Mouse (Mus musculus) cerebellum, adult 2 months (tissue): Measurements from ENCODE around the gene Nod2. TPM values are rescaled to one million over a fixed set of nuclear protein-coding genes. Genes with fewer than 3 reads are reported as not detected.
"Not testable (repeated sequence)": the region's sequence is repeated elsewhere in the genome, so short reads cannot be mapped to it uniquely, and the experiment has no call there.

Source experiments
- DNase-seq, 2 experiments: peaks; one replicate each; pipeline ENCODE4 v3.0.0; 2021
- H3K27ac ChIP-seq: fragments of 200-500 bp; 2 replicates; pipeline ENCODE4 v1.5.1; 2012; ENCODE audit warnings: low read length, control low read depth, inconsistent platforms; ENCODE audit not compliant: insufficient read depth
- H3K27me3 ChIP-seq: fragments of 200-500 bp; 2 replicates; pipeline ENCODE4 v1.6.1; 2012; ENCODE audit warnings: inconsistent platforms, mild to moderate bottlenecking, low read length, moderate library complexity; ENCODE audit not compliant: control insufficient read depth, insufficient read depth
- H3K4me1 ChIP-seq: fragments of 200-500 bp; 2 replicates; pipeline ENCODE4 v1.6.1; 2011; ENCODE audit warnings: low read length; ENCODE audit not compliant: control insufficient read depth, insufficient read depth
- H3K4me3 ChIP-seq: fragments of 200-500 bp; replicated peaks from 2 replicates; pipeline ENCODE3; 2011; ENCODE audit warnings: mild to moderate bottlenecking, low read depth, low read length, control low read depth; ENCODE audit not compliant: insufficient read depth
- CTCF ChIP-seq: fragments of 200-500 bp; IDR thresholded peaks from 2 replicates; pipeline ENCODE4 v1.5.1; 2011; ENCODE audit warnings: low read depth, mild to moderate bottlenecking, control low read depth, low read length, moderate library complexity, borderline replicate concordance; ENCODE audit not compliant: insufficient read depth
- POLR2A ChIP-seq: fragments of 200-500 bp; IDR thresholded peaks from 2 replicates; pipeline ENCODE4 v1.6.1; 2011; ENCODE audit warnings: low read length, control low read depth, borderline replicate concordance; ENCODE audit not compliant: insufficient read depth
- WGBS: fragments of 180-500 bp; shearing (Covaris S2); methylation state at CpG from one replicate; pipeline ENCODE4 v1.1.7; 2018; 5-methylcytosine and 5-hydroxymethylcytosine counted together
- polyA plus RNA-seq: library from polyadenylated mRNA; depleted of rRNA; stranded (reverse); fragments of >200 nt; gene quantifications from 2 replicates; pipeline ENCODE4 v1.2.3, GENCODE M21; 2012

Nod2 gene
- polyA plus RNA-seq, 1 experiment = 0.28 TPM

DNA sequence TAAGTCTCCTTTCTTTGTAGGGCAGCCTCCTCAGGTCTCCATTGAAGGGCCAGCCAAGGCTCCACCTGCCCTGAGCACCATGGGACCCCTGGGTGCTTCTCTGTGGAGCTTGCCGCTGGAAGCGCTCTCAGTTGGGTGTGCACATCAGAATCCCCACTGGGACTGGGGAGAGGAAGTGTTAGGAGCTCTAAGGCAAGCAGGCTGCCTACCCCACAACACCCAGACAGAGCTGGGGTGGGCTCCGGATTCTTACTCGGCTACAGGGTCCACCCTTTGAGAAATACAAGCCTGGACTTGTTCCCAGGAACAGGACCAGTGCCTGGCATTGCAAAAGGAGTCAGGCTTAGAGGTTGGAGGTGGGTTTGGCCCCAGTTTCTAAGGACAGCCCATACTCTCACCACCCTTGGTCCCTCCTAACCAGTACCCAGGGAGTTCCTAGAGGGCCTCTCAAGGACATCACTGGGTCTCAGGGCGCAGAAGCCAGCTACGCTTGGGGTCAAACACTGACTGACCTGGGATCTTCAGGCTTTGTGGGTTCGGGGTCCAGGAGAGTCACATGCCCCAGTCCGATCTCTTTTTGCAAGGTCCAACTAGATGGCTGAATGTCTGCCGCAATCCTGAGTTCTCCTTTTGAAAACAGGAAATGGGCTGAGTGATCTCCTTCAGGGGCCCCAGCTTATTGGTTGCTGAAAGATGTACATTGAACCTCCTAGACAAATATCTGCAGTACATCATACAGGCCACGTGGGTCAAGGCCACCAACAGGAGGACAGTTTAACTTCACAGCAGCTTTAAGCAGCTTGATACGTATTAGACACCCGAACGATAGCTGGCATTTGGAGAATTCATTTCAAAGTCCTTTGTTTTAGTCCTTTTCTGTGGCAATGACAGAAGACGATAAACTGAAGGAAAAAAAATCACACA, 11.4 kb upstream of the Nod2 start, which contains the start of gene Snx20:
Gene Snx20, minus strand, starts transcription at position 655 of the 924 bp plus-strand sequence.
- TF ChIP-seq POLR2A (no peak), CTCF (no peak)
- H3K27ac ChIP-seq = no peak within 1 kb of the TSS
- H3K27me3 ChIP-seq = no peaks in the 10 kb centered on the region
- no peaks in the 10 kb centered on the region for H3K4me1 ChIP-seq
- DNase-seq = no peak
- 85% methylated on average over 14 of the region's 14 CpGs for WGBS
- H3K4me3 ChIP-seq = no peak within 1 kb of the TSS

DNA sequence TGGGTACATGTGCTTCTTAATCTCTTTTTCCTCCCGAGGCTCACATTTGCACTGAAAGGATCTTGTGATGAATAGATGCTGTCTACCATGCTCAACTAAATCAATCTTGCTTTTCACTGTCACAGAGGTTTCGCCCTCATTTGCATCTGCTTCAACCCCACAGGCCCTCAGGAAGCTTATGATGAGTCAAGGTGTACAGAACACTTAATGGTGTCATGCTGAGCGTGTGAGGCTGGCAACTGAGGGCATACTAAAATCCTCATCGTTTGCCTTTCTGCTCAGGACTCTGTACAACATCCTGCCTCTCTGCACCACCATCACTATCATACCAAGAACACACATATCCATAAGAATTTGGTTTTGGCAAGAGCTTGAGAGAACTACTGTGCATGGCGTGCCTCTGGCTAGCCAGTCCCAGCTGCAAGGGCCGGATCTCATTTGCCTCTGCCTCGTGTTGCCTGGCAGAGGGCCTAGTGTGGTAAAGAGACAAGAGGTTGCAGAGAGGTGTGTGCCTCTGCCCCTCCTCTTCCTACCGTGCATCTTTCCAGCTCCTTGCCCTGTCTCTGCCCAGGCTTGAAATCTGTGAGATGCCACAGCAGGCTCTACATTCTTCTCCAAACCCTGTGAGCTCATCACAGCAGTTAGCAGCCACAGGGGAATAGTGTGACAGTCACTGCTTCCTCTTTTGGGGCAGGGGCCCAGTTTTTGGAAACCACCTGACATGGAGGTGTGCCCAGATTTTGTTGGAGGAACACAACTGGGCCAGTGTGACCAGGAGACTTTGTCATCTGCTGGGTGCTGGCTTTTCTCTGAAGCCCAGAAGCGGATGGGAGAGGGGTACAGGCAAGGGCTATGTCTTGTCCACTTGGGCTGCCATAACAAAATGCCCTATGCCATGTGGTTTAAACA, 9.8 kb upstream of the Nod2 start:
- no peaks in the 10 kb centered on the region for H3K4me1 ChIP-seq
- no peaks in the 10 kb centered on the region for H3K27me3 ChIP-seq
- H3K27ac ChIP-seq = no peak overlapping the region
- H3K4me3 ChIP-seq = no peak overlapping the region
- 60% methylated on average over 9 of the region's 9 CpGs for WGBS
- no peak for DNase-seq
- TF ChIP-seq POLR2A = no peak

- H3K4me3 ChIP-seq = no peak overlapping the region
- no peak overlapping the region for H3K27ac ChIP-seq
- TF ChIP-seq CTCF (no peak), POLR2A (no peak)
- 97% methylated on average over 3 of the region's 3 CpGs for WGBS
- no peaks in the 10 kb centered on the region for H3K27me3 ChIP-seq
- no peaks in the 10 kb centered on the region for H3K4me1 ChIP-seq
- DNase-seq = no peak
These were observed 8.2 kb upstream of the Nod2 start for GRCm38 (mm10) chr8:88638908-88639307.

- no peak overlapping the region for H3K27ac ChIP-seq
- no peak for DNase-seq
- no peaks in the 10 kb centered on the region for H3K4me1 ChIP-seq
- H3K4me3 ChIP-seq = no peak overlapping the region
- TF ChIP-seq POLR2A (no peak), CTCF (no peak)
- WGBS = 60% methylated on average over 5 of the region's 5 CpGs
- H3K27me3 ChIP-seq = no peaks in the 10 kb centered on the region
These were observed 4.2 kb upstream of the Nod2 start for GRCm38 (mm10) chr8:88642734-88643564.

DNA sequence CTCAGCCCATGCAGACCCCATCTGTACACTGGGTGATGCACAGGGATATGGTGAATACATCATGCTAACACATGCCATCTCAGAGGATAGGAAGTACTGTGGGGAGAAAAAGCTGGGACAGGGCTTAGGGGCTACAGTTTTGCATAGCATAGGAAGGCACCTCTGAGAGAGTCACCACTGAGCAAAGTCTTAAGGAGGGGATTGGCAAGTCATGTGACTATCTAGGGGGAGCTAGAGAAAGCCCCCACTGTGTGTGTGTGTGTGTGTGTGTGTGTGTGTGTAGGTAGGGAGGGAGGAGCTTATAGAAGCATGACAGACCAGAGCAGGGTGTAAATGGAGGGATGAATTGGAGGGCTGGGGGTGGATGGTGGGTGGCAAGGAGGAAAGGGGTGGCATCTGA, 1.2 kb downstream of the Nod2 start:
- TF ChIP-seq POLR2A = no peak
- no peak for TF ChIP-seq CTCF
- DNase-seq = no peak

GRCm38 (mm10) chr8:88650016-88650708, 3.0 kb downstream of the Nod2 start:
- TF ChIP-seq POLR2A = no peak
- no peak for TF ChIP-seq CTCF
- Histone ChIP-seq H3K27ac (no peak overlapping the region), H3K4me1 (no peaks in the 10 kb centered on the region), H3K27me3 (no peaks in the 10 kb centered on the region), H3K4me3 (no peak overlapping the region)
- no peak for DNase-seq
- 66% methylated on average over 6 of the region's 6 CpGs for WGBS

More for the DNA sequence above, 1.2 kb downstream of the Nod2 start:
- Histone ChIP-seq H3K27ac (no peak overlapping the region), H3K27me3 (no peaks in the 10 kb centered on the region), H3K4me1 (no peaks in the 10 kb centered on the region), H3K4me3 (no peak overlapping the region)

DNA sequence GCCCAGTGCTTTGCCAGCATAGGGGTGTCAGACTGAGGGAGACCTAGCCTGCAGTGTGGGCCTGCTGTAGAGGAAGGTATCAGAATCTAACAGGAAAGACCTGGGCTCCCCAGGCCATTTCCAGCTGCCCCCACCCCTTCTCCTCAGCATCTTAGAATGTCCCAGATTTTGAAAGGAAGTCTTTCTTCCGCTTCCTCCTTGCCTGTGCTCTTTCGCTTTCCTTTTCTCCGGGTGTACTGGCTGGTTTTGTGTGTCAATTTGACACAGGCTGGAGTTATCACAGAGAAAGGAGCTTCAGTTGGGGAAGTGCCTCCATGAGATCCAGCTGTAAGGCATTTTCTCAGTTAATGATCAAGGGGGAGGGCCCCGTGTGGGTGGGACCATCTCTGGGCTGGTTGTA, 4.0 kb downstream of the Nod2 start:
- WGBS = 79% methylated on average over 4 of the region's 4 CpGs
- not testable (repeated sequence) for H3K4me1 ChIP-seq, DNase-seq, H3K27ac ChIP-seq, H3K27me3 ChIP-seq, H3K4me3 ChIP-seq
